Mouse (Mus musculus) CD4-positive, CD25-positive, alpha-beta regulatory T cell, adult 2 months (primary cell): ENCODE measurements at regions not wholly inside any gene's neighbourhood (a gene's known extent, or its start where the extent isn't known, plus 50 kb on each side); places are given as distances from the start of the nearest gene placed in this dataset.

Experiments used
- DNase-seq: peaks from one replicate; pipeline ENCODE4 v3.0.0-alpha.2; 2012; ENCODE audit warnings: low read depth, low spot score

GRCm38 (mm10) chr15:72411956-72412355, 1422.4 kb upstream of the Gm6569 start:
- DNase-seq, result no peak
